Mouse (Mus musculus): ENCODE results near the gene Spats2. TPM values are rescaled to one million over a fixed set of nuclear protein-coding genes. Genes with fewer than 3 reads are reported as not detected.
"Not testable (repeated sequence)": the region's sequence is repeated elsewhere in the genome, so short reads cannot be mapped to it uniquely, and the experiment has no call there.

The Spats2 gene
- 10 to 100 TPM; 36.2 to 37.0 TPM for total RNA-seq (2021)

DNA sequence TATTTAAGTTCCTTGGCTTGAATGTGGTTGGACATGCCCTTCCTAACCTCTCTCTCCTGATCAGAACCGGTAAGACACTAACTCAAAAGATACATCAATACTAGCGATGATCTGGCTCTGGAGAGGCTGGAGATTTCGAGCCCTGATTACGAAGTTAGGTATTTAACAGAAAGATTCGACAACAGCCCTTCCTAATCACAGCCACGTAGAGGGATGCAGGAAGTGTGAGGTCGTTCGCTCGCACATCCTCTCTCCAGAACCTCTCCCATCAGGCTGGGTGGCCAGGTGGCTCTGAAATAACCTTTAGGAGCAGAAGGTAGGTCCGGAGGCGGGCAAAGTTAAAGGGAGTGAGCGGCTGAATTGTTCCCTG, at the start of gene Spats2:
TSS of gene Spats2 (plus strand) at position 206 of the 370 bp plus-strand sequence.
- intact Hi-C loops (cut with DNase I): no loop called here
- DNase-seq (ENCODE audit: low spot score in 2 of 2): no peak

DNA sequence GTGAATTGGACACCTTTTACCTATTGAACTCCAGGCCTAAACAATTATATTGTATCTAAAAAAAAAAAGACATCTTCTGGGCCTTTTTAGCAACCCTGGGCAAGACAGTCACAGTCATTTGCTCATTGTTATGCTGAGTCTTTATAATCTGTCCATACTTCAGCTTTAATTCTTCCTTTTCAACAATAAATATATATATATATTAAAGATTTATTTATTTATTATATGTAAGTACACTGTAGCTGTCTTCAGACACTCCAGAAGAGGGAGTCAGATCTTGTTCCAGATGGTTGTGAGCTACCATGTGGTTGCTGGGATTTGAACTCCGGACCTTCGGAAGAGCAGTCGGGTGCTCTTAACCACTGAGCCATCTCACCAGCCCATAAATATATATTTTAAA, 49.7 kb upstream of the Spats2 start:
- intact Hi-C loops (cut with DNase I); DNase-seq (ENCODE audit: low spot score in 2 of 2): not testable (repeated sequence)

DNA sequence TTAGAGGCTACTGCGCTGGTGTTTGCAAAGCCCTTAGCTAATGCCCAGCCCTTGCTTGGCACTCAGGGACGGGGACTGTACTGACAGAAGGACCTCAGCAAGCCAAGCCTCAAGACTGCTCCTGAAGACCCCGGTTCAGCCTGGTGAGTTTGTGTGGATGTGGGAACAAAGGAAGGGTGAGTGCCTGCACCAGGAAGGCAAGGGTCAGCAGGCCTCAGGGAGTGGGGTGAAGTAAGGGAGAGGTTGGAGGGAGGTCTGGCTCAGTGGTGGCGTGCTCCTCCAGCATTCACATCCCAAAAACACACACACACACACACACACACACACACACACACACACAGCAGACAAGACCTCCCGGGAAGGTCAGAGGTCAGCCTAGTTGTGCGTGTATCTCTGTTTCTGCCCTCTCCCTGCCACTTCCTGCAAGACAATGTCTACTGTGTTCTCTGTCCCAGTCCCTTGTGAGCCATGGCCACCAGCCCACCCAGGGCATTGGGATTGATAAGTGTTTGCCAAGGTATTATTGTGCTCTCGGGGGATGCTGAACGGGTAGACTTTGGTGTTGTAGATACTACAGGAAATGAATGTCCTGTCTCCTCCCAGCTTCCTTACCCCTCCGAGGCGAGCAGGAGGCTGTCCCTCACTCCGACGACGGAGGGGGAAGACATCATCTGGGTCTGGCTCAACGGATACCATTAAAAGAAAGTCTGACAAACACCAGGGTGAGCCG, 47.4 kb upstream of the Spats2 start:
- intact Hi-C loops (cut with DNase I): no loop called here
- no peak for DNase-seq (ENCODE audit: low spot score in 2 of 2)

DNA sequence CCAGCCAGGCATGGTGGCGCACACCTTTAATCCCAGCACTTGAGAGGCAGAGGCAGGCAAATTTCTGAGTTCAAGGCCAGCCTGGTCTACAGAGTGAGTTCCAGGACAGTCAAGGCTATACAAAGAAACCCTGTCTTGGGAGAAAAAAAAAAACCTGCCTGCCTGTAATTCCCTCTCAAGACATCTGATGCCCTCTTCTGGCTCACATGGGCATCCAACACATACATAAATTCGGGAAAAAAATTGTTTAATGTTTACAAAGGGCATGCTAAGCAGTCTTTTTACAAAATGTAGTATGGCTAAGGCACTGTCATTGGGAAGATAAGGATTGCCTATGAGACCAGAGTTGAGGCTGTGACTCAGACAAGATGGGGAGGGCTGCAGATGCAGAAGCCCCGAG, 45.9 kb upstream of the Spats2 start:
- no peak for DNase-seq (ENCODE audit: low spot score in 2 of 2)
- intact Hi-C loops (cut with DNase I): no loop called here

DNA sequence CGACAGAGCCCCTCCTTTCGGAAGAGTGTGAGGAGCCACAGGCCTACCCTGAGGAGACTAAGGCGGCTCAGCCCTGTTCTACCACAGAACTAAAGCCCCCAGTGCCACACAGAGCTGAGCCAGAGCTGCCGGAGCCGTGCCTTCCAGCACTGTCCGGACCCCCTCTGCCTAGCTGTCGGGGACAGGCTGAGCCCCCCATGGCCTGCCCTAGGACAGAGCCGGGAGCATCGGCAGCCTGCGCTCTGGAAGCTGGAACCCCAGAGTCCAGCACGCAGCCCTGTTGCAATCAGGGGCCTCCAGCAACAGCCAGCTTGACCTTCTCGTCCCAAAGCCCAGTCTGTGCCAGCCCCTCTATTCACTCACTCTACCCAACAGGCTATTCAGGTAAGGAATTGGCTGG, 43.4 kb upstream of the Spats2 start:
- intact Hi-C loops (cut with DNase I): no loop called here
- DNase-seq (ENCODE audit: low spot score in 2 of 2): no peak

DNA sequence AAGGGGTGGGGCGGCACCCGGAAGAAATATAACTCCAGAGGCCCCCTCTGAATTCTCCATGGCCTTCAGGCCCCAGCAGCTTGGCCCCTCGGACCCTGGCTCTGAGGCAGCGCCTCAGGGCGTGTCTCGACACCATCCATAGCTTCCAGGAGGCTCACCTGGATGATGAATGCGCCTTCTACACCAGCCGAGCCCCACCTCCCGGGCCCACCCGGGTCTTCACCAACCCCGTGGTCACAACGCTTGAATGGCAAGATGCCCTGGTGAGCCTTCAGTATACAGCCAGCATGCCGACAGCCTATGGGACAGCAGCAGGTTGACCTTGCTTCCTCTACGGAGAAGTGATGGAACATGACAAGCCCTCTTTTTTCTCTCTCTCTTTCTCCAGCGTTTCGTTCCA, 42.9 kb upstream of the Spats2 start:
- DNase-seq (ENCODE audit: low spot score in 2 of 2): no peak
- intact Hi-C loops (cut with DNase I): no loop called here

DNA sequence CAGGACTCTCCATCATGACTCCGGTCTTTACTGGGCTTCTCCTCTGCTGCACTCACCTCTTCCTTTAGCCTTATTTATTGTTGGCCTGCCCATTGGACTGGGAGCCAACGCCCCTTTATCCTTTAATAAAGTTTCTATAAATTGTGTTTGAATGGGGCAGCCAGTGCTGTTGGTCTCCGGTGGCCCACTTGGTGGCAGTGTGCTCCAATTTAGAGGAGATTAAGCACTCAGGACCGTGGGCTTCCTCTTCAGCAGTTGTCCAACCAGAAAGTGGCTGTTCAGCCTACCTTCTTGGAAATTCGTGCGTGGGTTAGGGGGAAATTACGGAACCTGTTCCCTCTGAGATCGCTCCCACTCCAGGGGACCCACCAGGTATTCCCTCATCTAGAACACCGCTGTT, 42.5 kb upstream of the Spats2 start:
- intact Hi-C loops (cut with DNase I): no loop called here
- peak; percentile 27 to 45 for DNase-seq (ENCODE audit: low spot score in 2 of 2)

DNA sequence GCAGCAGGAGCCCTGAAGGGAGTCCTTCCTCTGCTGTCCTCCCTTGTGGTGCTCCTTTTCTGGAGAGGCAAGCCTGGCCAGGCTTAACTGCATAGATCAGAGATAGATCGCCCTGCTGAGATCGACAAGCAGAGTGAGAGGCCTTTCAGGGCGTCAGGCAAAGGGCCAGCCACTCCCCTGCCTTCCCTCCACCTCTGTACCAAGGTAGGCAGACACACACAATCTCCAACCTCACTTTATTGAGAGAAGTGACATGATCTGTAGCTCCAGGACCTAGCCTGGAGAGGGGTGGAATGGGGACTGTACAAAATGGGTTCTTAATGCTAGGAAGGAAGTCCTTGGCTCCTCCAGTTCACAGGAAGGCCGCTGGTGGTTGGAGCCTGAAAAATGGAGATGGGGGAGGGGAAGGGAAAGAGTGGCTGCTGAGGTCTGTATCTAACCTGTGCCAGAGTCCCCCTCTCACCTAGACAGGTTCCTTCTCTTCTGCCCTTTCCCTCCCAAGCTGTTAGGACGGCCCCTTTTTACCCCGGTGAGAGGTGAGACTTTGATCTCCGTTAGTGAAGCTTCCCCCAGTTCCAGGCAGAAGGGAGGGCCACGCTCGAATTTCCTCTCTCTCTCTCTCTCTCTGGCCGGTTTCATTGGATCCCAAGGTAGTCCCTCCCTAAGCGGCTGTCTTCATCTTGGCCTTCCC, 41.7 kb upstream of the Spats2 start:
- intact Hi-C loops (cut with DNase I): no loop called here
- DNase-seq (ENCODE audit: low spot score in 2 of 2): no peak

DNA sequence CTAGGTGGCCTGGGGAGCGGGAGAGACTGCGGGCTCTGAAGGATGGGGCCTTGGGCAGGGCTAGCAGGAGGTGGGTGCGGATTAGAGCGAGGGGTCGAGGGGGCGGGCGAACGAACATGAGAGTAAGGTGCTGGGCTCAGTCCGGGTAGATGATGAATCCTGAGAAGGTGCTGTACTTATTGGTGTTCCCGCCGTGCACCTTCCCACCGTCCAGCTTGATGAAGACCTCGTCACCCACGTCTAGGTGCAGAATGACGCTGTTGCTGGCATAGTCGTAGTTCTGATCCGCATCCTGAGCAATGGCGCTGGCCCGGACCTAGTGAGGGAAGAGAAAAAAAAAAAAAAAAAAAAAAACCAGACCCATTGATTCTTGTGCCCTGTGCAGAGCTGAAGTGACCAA, 41.1 kb upstream of the Spats2 start:
- intact Hi-C loops (cut with DNase I): no loop called here
- DNase-seq (ENCODE audit: low spot score in 2 of 2): no peak

DNA sequence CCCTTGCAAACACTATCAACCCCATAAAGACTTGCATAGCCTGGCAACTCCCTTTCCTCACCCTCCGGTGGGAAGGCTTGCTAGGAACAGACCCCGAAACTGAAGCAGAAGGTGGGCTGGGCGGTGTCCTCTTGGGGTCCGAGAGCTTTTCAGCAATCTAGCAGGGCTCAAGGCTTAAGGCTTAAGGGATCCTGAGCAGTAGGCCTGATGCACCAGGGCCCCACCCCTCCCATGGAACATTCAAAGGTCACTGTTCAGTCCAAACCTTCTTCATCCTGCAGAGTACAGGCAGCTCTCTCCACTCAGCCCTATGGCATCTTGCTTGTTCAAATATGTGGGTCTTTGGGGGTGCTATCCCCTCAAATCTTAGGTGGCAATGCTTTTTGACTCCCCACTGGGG, 39.7 kb upstream of the Spats2 start:
- intact Hi-C loops (cut with DNase I): no loop called here
- DNase-seq (ENCODE audit: low spot score in 2 of 2): no peak

DNA sequence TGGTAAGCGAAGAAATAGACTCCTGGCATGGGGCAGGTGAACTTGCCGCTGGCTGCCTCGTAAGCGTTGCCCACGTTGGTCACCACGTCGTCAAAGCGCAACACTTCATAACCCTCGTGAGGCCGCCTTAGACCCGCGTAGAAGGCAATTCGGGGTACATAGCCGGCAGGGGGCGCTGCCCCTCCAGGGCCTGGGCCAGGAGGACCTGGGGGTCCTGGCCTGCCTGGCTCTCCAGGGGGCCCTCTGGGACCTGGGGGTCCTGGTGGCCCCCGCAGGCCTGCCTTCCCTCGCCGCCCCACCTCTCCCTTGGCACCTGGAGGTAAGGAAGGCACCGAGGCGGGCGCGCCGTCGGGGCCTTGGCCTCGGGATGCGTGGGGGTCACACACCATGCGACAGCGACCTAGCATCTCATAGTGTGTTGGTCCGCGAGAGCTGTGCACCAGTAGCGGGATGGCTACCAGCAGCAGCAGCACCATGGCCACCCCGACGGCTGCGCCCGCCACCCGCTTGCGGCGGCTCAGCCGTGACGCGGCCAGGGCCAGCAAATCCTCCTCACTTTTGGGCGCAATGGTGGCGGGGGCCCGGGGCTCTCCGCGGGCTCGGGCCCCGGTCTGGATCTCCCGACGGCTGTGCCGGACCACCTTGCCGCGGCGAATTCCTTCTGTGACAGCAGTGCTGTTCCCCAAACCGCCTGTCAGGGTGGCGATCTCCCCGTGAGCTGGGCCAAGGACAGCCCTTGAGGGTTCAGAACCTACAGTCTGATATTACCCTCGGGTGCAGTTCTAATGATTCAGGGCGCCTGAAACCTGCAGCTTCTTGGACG, 38.3 kb upstream of the Spats2 start, which contains the start of gene C1ql4:
TSS of gene C1ql4 (minus strand) at position 565 of the 823 bp plus-strand sequence.
- no peak for DNase-seq (ENCODE audit: low spot score in 2 of 2)
- intact Hi-C loops (cut with DNase I): no loop called here

DNA sequence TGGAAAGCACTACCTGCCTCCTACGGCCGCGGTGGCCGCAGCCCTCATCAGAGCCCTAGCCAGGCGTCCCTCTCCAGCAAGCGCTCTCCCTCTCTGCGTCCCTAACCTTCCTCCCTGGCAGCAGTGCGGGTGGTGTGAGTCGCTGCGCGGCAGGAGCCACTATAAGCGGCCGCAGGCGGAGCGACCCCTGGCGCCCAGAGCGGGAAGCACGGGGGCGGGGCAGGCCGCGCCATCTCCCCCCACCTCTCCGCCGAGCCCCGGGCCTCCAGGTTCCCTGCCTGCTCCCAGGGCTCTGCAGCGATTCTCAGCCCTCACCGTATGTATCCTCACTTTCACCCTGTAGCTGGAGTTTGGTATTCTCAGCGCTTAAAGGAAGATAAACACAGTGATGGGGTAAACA, 37.4 kb upstream of the Spats2 start:
- DNase-seq (ENCODE audit: low spot score in 2 of 2): peak; percentile 36 to 41
- intact Hi-C loops (cut with DNase I): no loop called here

DNA sequence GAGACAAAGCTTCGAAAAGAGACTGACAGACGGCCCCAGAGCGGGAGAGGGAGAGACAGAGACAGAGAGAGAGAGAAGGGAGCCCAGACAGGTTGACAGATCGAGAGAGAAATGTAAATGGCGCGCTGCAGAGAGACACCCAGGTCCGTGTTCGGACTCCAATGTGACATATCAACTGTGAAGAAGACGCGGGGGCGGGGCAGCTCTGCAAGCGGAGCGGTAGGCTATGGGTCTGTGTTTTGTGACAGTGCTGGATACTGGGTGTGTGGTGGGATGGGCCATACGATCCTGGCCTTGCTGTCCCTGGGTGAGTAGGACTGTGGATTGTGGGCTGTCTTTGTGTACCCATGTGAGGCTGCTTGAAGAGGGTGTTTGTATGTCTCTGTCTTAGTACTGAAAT, 36.6 kb upstream of the Spats2 start:
- DNase-seq (ENCODE audit: low spot score in 2 of 2): no peak
- intact Hi-C loops (cut with DNase I): no loop called here

DNA sequence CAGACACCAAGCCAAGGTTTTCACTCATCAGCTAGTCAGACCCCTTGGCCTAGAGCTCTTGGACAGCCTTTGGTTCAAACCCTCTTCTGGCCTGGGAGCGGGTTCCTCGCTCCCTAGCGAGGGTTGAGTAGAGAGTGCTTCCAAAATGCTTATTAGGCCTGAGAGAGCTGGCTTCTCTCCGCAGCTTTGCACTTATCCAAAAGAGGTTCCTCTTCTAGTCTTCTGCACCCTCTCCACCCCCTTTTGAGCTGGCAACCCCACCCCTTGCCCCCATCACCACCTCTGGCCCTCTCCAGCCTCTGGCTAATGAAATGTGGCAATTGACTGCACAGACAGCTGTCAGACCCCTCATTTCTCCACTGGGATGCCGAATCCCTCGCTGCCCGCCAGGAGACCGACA, 32.8 kb upstream of the Spats2 start, which contains the start of gene Dnajc22:
TSS of gene Dnajc22 (plus strand) at position 301 of the 400 bp plus-strand sequence.
- intact Hi-C loops (cut with DNase I): loop anchor here (10.0 kb wide), 1 partner anchor 208 kb away; no protein-coding TSS in a partner anchor

DNA sequence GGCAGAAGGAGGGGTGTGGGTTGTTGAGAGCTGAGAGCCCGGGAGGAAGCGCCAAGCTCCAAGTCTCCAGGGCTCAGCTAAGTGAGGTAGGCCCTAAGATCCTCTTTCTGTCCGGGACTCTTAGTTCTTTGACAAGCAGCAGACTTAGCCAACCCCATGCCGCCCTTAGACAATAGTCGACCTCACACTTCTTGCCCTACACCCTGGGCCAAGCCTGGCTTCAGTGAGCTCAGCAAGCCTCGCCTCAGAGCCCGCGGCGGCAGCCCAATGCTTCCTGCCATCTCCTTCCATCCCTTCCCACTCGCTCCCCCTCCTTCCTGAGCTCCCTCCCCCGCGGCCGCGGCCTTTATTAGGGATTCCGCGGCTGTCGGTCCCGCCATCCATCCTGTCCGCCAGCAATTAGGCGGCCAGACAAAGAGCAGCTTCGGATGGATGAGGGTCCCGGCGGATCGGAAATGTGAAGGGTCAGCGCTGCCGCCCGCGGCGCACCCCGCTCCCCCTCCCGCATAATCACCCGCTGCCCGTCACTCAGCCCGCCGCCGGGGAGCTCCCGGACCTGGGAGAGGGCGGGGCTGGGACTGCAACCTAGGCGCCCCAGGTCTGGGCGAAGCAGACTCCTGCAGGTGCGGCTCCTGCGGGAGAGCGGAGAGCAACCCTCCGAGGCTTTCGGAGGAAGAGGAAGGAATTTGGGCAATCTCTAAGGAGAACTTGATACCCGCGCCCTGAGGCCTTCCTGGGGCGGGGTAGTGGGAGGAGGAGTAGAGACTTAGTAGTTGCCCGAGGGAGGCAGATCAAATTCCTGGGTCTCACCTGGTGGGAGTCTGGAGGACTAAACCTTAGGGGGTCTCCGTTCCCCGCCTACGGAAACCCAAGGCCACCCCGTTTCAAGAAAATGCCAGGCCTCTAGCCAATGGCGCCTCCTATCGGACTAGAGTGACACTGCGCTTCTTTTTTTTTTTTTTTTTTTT, 32.1 kb upstream of the Spats2 start:
- DNase-seq (ENCODE audit: low spot score in 2 of 2): peak; percentile 16 to 26

More for the DNA sequence above, 32.8 kb upstream of the Spats2 start, which contains the start of gene Dnajc22:
- no peak for DNase-seq (ENCODE audit: low spot score in 2 of 2)

DNA sequence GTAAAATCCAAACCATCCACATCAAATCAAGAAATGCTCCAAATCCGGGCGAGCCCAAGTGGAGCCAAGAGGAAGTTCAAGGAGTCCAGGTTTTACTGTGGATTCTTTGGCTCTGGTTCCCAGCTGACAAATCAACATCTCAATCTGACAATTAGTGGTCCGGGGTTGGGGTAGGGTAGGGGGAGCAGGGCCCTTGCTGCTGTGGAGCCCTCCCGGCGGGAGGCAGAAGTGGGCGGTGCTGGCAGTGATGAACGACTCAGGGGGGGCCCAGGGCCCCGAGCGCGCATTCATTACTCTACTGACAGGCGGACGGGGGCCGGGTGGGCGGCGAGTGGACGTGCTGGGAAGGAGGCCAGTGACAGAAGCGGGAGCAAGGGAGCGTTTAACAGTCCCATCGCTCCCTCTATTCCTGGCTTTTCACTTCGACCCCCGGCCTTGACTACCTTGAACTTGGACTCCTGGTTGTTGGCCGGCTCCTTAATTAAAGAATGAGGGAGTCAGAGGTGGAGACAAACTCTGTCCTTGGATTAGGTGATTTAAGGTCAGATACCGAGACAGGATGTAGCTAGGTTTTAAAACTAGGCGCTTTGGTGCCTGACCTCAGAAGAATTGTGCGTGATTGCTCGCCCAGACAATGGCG, 31.0 kb upstream of the Spats2 start:
- intact Hi-C loops (cut with DNase I): loop anchor here (10.0 kb wide), 1 partner anchor 210 kb away; no protein-coding TSS in a partner anchor
- DNase-seq (ENCODE audit: low spot score in 2 of 2): no peak

More for the DNA sequence above, 32.1 kb upstream of the Spats2 start:
- intact Hi-C loops (cut with DNase I): loop anchor here (10.0 kb wide), 1 partner anchor 209 kb away; no protein-coding TSS in a partner anchor

DNA sequence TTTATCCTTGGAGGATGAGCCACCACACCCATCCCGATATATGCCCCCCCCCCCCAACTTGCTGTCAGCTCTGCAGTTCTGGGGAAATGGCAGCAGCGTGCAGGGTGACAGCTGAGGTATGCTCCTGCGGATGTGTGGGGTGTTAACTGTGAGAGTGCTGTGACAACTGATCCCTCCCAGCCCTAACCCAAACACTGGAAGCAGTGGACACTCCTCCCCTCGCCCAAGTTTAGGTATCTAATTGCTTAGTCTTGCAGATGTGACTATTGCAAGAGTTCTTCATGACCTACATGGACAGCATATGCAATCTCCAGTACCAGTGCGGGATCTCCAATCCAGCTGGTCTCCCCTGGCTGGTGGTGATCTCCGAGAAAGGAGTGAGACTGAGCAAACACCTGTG, 30.4 kb upstream of the Spats2 start:
- intact Hi-C loops (cut with DNase I): loop anchor here (10.0 kb wide), 1 partner anchor 211 kb away; no protein-coding TSS in a partner anchor
- no peak for DNase-seq (ENCODE audit: low spot score in 2 of 2)

DNA sequence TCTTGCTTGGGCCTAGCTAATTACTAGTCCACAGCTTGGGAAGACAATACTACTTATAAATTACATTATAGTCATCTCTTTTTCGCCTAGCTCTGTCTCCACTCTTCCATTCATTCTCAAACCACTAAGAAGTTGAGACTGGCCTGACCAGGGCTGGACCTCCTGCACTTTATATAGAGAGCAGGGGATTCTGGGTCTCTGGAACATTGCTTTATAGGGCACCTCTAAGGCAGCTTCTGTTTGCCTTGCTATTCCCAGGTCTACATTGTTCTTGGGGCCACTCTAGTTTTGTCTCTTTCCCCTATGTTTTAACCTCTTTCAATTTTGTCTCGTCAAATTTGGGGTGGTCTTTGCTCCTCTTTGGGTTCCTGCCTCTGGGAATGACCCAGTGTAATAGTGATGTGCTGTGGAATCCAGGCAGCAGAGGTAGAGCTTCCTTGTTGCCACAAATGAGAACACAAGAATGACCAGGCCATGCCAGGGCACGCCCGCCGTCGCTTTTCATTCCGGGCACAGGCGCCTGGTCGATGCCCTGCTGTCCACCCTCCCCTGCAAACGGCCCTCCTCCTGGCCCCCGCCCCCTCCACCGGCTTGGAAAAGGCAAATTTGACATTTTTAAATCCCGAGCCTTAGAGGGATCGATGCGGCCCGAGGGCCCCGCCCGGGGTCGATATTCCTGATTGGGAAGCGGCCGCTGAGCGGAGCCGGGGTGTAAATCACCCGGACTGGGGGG, 29.5 kb upstream of the Spats2 start:
- no peak for DNase-seq (ENCODE audit: low spot score in 2 of 2)
- intact Hi-C loops (cut with DNase I): loop anchor here (10.0 kb wide), 1 partner anchor 211 kb away; no protein-coding TSS in a partner anchor

Measured in left cerebral cortex, postnatal 25 days (tissue).